In the genomic region with DNA sequence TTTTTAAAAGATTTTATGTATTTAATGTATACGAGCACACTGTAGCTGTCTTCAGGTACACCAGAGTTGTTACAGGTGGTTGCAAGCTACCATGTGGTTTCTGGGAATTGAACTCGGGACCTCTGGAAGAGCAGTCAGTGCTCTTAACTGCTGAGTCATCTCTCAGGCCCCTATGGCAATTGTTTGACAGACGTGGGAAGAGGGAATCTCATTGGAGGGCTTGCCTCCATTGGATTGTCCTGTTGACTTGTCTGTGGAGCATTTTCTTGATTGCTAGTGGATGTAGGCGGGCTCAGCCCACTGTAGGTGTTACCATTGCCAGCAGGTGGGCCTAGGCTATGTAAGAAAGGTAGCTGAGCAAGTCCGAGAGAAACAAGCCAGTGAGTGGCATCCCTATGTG, we compare ENCODE assay signal across 10 mouse cellular contexts.
"Had no signal": no experiment of that assay in that cellular context is flagged by ENCODE, and none has a peak within 500 bp of the region (broad histone marks: within the 10 kb centered on the region; RNA-seq: fewer than 3 reads in every experiment).

No protein-coding gene starts in this region.

- DNase-seq: gastrocnemius, adult 2 months; gastrocnemius, postnatal 10 days; gastrocnemius, postnatal 36 days; heart, adult 18-20 months; heart, postnatal 10 days; heart, postnatal 36 days; kidney, postnatal 10 days; liver; liver, embryonic 13.5 days; liver, postnatal 0 days had no signal
